13 mouse cellular contexts compared by ENCODE assay signal in genomic region chr17:32500511-32500910, GRCm38 (mm10). TPM values are rescaled to one million over a fixed set of nuclear protein-coding genes. Genes with fewer than 3 reads are reported as not detected.
DNase-seq lines count a peak whose midpoint lies in the region; TF ChIP-seq lines count a peak whose summit lies in the region.
"Not testable (repeated sequence)": the region's sequence is repeated elsewhere in the genome, so short reads cannot be mapped to it uniquely, and the experiment has no call there.
"Had no signal": no experiment of that assay in that cellular context is flagged by ENCODE, and none has a peak within 500 bp of the region (broad histone marks: within the 10 kb centered on the region; RNA-seq: fewer than 3 reads in every experiment).

No protein-coding gene starts in this region.

- H3K79me2 ChIP-seq in liver, adult 2 months (ENCODE audit: control insufficient read depth, insufficient read depth, low read length), result not testable (repeated sequence)

- H3K4me3 ChIP-seq in embryonic fibroblast, embryonic 13.5 days (ENCODE audit: insufficient read depth, low read length); liver, adult 2 months (ENCODE audit: insufficient read depth, low read depth, low read length): not testable (repeated sequence)

- not testable (repeated sequence) for H3K36me3 ChIP-seq in liver, adult 2 months (ENCODE audit: control insufficient read depth, insufficient read depth, low read length)

- not testable (repeated sequence) for H3K9ac ChIP-seq in liver, adult 2 months (ENCODE audit: low read depth, low read length)

- not testable (repeated sequence) for TF ChIP-seq CTCF in embryonic fibroblast, embryonic 13.5 days (IDR thresholded peaks at IDR 0.05; ENCODE audit: borderline replicate concordance, insufficient read depth, low read length); liver, adult 2 months (IDR thresholded peaks at IDR 0.05; ENCODE audit: low read depth, low read length)

- H3K4me1 ChIP-seq in embryonic fibroblast, embryonic 13.5 days (ENCODE audit: control insufficient read depth, insufficient read depth, low read length), result not testable (repeated sequence)
- peaks cover 22% of the 10 kb centered on the region for H3K4me1 ChIP-seq in liver, adult 2 months (ENCODE audit: control insufficient read depth, insufficient read depth, low read length)

- peak overlapping the region; percentile 7; the same call in 1 of the 2 replicates for H3K27ac ChIP-seq in embryonic fibroblast, embryonic 13.5 days (ENCODE audit: insufficient read depth, low read length)
- H3K27ac ChIP-seq in liver, adult 2 months (replicated peaks; ENCODE audit: insufficient read depth, low read depth, low read length), result not testable (repeated sequence)

- DNase-seq in adipocyte (ENCODE audit: low spot score), result peak; percentile 52
- DNase-seq in adrenal gland, adult (ENCODE audit: inconsistent age in 2 of 2, low spot score in 1 of 2), result peak; percentile 36 to 71
- DNase-seq in adrenal gland, adult 2 months, result peak; percentile 51
- peak; percentile 21 to 48 for DNase-seq in adrenal gland, postnatal 36 days
- peak; percentile 35 for DNase-seq in liver, adult 2 months (ENCODE audit: extremely low read depth, low read depth, low spot score)

- WGBS in liver, adult 2 months, result 65% methylated on average over 4 of the region's 4 CpGs

- H3K27me3 ChIP-seq in liver, adult 2 months (ENCODE audit: control insufficient read depth, insufficient read depth, low read length), result not testable (repeated sequence)

- not testable (repeated sequence) for TF ChIP-seq POLR2A in embryonic fibroblast, embryonic 13.5 days (IDR thresholded peaks at IDR 0.05; ENCODE audit: low read depth, low read length); liver, adult 2 months (IDR thresholded peaks at IDR 0.05; ENCODE audit: extremely low read depth, insufficient read depth, low read length)

RNA-seq across cellular contexts. Expression of gene Cyp4f17, which starts 5.3 kb away (rescaled TPM):
- total RNA-seq in adrenal gland, adult 2 months (2021), result 10 to 100 TPM in 1 of 2 experiments, 1 to 10 TPM in 1; 7.2 to 10.3 TPM
- 13.0 and 16.2 TPM in 2 replicates for polyA plus RNA-seq in adrenal gland, adult 2 months (2012; rRNA removed)
- 1 to 10 TPM; 6.9 to 8.8 TPM for total RNA-seq in adrenal gland, postnatal 36 days (2021)
- 15.1 and 15.8 TPM in 2 replicates for polyA plus RNA-seq in embryonic fibroblast, embryonic 13.5 days (2011; ENCODE audit: insufficient read length, low read depth, missing spikeins)
- 10.2 and 14.1 TPM in 2 replicates for total RNA-seq in liver, adult 2 months (2014; rRNA removed)
- polyA plus RNA-seq in liver, adult 2 months (2012; rRNA removed), result 18.7 and 20.1 TPM in 2 replicates

RNA-seq across cellular contexts. Expression of gene Cyp4f16, which starts 35.8 kb away (rescaled TPM):
- total RNA-seq in adrenal gland, adult 2 months (2021), result 10 to 100 TPM; 10.8 to 11.3 TPM
- polyA plus RNA-seq in adrenal gland, adult 2 months (2012; rRNA removed), result 10.2 and 13.0 TPM in 2 replicates
- total RNA-seq in adrenal gland, postnatal 36 days (2021), result 10 to 100 TPM; 10.1 to 12.4 TPM
- polyA plus RNA-seq in embryonic fibroblast, embryonic 13.5 days (2011; ENCODE audit: insufficient read length, low read depth, missing spikeins), result 31.3 TPM in 2 replicates
- total RNA-seq in liver, adult 2 months (2014; rRNA removed), result 4.1 and 4.9 TPM in 2 replicates
- 3.4 and 5.1 TPM in 2 replicates for polyA plus RNA-seq in liver, adult 2 months (2012; rRNA removed)
- polyA plus RNA-seq: G1E had no signal

RNA-seq across cellular contexts. Expression of gene Cyp4f39, which starts 48.0 kb away (rescaled TPM):
- total RNA-seq in adrenal gland, adult 2 months (2021), result not detected
- not detected in 2 replicates for polyA plus RNA-seq in adrenal gland, adult 2 months (2012; rRNA removed)
- total RNA-seq in adrenal gland, postnatal 36 days (2021), result not detected
- polyA plus RNA-seq in embryonic fibroblast, embryonic 13.5 days (2011; ENCODE audit: insufficient read length, low read depth, missing spikeins), result not detected in 2 replicates
- total RNA-seq in liver, adult 2 months (2014; rRNA removed), result 0.18 and 0.47 TPM in 2 replicates
- polyA plus RNA-seq in liver, adult 2 months (2012; rRNA removed), result 0.49 and 0.67 TPM in 2 replicates
- total RNA-seq: adrenal gland, adult 18-20 months; adrenal gland, adult 8-10 months; adrenal gland, postnatal 14 days; adrenal gland, postnatal 25 days; MEL had no signal
- polyA plus RNA-seq: G1E, Patski had no signal
